Mouse (Mus musculus) ES-Bruce4 (cell line): ENCODE measurements at regions not wholly inside any gene's neighbourhood (a gene's known extent, or its start where the extent isn't known, plus 50 kb on each side); places are given as distances from the start of the nearest gene placed in this dataset.

Experiments
- CTCF ChIP-seq: IDR thresholded peaks from one replicate; pipeline ENCODE4 v1.8.1; 2011; ENCODE audit warnings: low read depth, low read length
- POLR2A ChIP-seq: IDR thresholded peaks from one replicate; pipeline ENCODE4 v1.8.1; 2011; ENCODE audit warnings: low read length; ENCODE audit not compliant: insufficient read depth

DNA sequence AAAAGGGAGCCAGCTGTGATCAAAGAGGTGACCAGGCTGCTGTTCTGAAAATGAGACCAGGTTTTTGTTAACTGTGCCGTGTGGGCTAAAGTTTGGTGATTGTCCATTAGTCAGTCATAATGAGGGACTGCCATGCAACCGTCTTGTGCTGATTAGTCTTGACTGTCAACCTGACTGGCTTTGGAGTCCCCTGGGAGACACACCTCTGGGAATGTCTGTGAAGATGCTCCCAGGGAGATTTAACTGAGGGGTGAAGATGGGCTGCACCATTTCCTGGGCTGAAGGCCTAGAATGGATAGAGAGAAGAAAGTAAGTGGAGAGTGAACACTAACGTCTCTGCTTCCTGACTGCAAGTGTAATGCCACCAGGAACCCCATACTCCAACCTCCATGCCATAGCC, 233.1 kb upstream of the Cdh13 start:
- TF ChIP-seq POLR2A (no peak), CTCF (no peak)
